Mouse (Mus musculus): ENCODE data around the gene Zc3h7a.
"Not testable (repeated sequence)": the region's sequence is repeated elsewhere in the genome, so short reads cannot be mapped to it uniquely, and the experiment has no call there.

Zc3h7a gene

DNA sequence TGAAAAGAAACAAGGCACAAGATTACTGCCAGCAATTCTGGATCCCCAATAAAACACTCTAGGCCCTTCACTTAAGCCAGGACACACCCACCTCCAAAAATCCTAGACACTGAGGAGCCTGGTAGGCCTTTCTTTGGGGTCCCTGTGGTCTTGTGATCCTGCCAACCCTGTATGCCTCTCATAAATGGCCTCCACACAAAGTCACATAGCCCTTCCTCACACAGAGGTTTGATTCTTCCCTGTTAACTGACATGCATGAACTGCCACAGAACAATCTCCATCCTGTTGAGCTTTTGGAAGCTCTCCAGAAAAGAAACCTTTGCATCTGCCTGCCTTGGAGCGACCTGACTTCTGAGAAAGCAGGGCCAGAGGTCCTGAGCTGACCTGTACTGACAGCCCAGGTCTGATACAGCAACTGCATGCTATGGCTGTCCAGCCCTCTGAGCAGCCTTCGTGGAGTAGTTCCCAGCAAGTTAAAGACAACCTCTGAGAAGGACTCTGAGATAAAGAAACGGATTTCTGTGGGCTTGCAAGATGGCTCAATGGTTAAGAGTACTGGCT is 11.4 kb downstream of the Zc3h7a start:
- in situ Hi-C loops (cut with MboI; ENCODE audit: low pct_unique_long_range_greater_than_20kb in 1 of 2, low sequenced_read_pairs in 2 of 2, unreplicated experiment in 1 of 2): no loop called here

DNA sequence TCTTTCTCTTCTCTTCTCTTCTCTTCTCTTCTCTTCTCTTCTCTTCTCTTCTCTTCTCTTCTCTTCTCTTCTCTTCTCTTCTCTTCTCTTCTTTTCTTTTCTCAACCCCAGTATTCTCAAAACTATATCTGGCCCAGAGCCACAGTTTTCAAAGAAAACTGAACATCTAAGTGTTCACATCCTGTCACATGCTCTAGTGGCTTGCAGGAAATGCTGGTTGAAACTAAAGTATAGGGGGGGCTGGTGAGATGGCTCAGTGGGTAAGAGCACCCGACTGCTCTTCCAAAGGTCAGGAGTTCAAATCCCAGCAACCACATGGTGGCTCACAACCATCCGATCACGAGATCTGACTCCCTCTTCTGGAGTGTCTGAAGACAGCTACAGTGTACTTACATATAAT is 18.5 kb downstream of the Zc3h7a start:
- in situ Hi-C loops (cut with MboI; ENCODE audit: low pct_unique_long_range_greater_than_20kb in 1 of 2, low sequenced_read_pairs in 2 of 2, unreplicated experiment in 1 of 2): not testable (repeated sequence)

DNA sequence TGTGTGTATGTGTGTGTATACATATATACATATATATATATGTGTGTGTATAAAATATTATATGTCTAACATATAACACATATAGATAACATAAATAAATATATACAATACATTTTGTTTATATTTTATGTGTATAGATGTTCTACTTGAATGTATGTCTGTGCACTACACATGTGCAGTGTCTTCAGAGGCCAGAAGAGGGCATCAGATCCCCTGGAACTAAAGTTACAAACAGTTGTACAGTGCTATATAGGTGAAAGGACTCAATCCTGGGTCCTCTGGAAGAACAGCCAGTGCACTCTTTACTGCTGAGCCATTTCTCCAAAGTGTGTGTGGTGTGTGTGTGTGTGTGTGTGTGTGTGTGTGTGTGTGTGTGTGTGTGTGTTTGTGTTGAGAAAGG is 21.7 kb downstream of the Zc3h7a start:
- in situ Hi-C loops (cut with MboI; ENCODE audit: low pct_unique_long_range_greater_than_20kb in 1 of 2, low sequenced_read_pairs in 2 of 2, unreplicated experiment in 1 of 2): no loop called here

DNA sequence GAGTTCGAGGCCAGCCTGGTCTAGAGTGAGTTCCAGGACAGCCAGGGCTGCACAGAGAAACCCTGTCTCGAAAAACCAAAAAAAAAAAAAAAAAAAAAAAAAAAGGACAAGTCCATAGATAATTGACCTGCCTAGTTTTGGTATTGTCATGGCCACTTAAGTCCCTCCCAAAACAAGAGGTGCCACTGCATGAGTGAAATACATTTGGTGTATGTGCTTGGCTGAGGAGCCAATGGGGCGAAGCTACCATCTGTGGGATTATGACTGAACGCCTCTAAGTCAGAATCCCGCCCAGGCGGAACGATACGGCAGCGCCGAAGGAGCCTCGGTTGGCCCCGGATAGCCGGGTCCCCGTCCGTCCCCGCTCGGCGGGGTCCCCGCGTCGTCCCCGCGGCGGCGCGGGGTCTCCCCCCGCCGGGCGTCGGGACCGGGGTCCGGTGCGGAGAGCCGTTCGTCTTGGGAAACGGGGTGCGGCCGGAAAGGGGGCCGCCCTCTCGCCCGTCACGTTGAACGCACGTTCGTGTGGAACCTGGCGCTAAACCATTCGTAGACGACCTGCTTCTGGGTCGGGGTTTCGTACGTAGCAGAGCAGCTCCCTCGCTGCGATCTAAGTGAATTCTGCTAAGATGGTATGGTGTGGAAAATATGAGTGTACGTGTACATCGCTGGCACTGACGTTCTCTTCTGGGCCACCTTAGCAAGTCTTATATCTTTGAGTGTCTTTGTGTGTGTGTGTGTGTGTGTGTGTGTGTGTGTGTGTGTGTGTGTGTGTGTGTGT is 32.3 kb downstream of the Zc3h7a start:
- in situ Hi-C loops (cut with MboI; ENCODE audit: low pct_unique_long_range_greater_than_20kb in 1 of 2, low sequenced_read_pairs in 2 of 2, unreplicated experiment in 1 of 2): not testable (repeated sequence)

DNA sequence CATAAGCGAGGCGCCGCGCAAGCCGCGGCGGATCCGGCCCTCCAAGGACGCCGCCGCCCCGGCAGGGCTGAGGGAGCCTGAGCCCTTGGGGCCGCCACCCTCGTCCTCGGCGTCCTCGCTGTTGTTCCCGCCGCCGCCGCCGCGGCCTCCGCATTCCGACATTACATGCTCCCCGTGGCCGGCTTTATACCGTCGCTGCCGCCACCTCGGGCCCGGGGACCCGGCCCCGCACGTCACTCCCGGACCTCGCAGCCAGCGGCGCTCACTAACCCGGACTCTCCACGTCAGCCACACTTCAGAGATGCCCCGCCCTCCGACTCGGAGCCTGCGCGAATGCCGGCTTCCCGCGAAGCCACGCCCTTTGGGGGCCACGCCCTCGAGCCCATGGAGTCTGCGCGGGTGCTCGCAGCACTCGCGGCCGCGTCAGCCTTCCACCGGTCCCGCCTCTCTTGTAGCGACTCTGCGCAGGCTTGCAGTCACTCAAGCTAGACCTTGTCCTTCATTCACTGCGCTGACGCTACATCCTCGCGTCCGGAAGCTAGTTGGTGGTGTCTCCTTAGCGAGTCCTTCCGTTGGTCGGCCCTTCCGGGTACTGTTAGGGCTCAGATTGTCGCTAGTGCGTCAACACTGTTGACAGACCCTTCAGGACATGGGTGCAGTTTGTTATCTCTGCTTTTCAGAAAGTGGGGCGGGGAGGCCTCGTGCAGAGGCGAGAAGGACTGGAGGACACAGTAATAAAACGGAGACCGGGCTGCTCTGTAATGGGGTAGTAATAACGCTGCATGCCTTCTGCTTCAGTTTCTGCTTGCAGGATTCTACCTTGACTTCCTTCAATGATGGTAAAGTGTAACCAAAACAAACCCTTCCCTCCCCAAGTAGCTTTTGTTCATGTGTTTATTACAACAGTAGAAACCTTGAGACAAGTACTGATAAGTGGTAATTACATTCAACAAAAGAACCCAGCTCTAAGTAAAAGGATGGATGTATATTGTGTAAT is 41.5 kb downstream of the Zc3h7a start, which contains the start of gene Txndc11:
Gene Txndc11, minus strand, starts transcription at position 303 of the 997 bp plus-strand sequence.
- in situ Hi-C loops (cut with MboI; ENCODE audit: low pct_unique_long_range_greater_than_20kb in 1 of 2, low sequenced_read_pairs in 2 of 2, unreplicated experiment in 1 of 2): no loop called here

DNA sequence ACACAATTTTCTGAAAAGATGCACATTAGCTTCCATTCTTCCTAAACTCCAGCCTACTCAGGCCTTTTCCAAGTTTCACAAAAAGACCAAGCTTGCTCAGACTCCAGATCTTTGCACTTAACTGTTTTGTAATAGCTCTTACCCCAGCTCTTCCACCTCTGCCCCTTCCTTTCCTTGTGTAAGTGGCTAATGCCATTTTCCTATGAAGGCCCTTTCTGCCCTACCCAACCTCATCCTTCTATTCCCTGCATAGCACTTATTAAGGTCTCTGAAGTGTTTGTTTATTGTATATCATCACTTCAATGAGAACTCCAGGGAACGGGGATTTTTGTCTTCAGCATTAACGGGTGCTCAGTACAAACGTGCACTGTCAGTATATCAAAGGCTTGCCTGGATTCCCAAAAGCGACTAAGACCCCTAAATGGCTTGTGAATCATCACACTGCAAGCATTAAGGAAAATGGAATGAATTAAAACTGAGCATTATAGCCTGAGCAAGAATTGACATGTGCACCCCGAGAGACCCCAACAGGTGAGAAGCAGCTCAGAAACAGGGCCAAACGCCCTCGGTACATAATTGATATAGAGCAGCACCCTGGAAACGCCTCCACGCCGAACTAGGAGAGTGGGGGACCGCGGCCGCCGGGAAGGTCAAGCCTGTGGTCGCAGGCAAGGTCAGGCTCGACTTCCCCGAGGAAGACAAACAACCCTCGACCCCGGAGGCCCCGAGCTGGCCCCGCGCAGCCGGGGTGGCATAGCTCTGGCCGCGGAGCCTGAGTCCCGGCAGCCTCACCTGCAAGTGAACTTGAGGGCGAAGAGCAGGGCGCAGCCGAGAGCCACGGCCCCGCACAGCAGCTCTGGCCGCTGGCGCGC is 42.5 kb downstream of the Zc3h7a start:
- in situ Hi-C loops (cut with MboI; ENCODE audit: low pct_unique_long_range_greater_than_20kb in 1 of 2, low sequenced_read_pairs in 2 of 2, unreplicated experiment in 1 of 2): no loop called here

DNA sequence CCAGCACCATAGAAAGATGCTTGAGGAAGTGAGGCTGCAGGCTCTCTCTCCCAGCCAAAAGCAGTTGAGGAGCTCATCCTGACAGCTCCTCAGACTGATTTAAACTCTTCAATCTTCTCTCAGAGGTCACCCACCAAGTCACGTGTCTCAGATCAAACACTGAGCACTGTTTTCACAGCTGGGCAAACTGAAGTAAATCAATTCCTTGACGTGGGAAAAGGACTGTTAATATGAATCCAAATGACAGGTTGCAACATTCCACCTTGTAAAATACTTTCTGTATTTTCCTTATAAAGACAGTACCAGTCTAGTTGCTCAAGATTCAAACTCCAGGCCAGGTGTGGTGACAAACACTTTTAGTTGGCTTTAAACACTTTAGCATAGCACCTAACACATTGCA is 43.4 kb downstream of the Zc3h7a start:
- in situ Hi-C loops (cut with MboI; ENCODE audit: low pct_unique_long_range_greater_than_20kb in 1 of 2, low sequenced_read_pairs in 2 of 2, unreplicated experiment in 1 of 2): no loop called here

DNA sequence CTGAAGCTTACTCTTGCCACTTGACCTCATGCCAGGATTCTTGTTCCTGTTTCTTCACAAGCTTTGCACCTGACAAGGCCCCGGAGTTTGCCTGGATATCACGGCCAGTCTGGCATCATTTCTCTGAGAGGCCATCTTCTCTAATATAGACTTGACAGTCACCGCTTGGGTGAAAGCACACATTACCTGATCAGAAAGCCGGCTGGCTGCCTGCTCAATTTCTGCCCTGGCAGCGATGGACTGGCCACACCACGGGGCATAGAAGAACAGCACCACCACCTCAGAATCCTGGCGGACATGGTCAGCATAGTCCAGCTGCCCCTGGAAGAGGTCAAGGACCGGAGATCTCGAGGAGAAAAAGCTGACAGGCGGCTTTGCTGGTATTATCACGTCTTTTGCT is 47.9 kb downstream of the Zc3h7a start:
- in situ Hi-C loops (cut with MboI; ENCODE audit: low pct_unique_long_range_greater_than_20kb in 1 of 2, low sequenced_read_pairs in 2 of 2, unreplicated experiment in 1 of 2): no loop called here

DNA sequence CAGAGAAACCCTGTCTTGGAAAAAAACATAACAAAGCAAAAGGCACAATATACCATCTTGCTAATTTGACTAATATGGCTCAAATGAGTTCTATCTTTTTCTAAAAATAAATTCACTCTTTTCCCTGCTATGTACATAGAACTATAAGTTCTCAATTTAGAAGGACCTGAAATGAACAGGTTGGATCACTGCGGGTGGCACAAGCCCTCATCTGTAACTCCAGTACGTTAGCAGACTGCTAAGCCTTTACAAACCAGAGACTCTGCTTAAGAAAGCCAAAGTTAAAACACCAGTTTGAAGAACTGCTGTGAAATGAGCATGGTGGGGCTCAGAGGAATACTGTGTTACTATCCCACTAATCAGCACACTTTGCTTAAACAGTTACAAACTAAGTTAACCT is 50.8 kb downstream of the Zc3h7a start:
- in situ Hi-C loops (cut with MboI; ENCODE audit: low pct_unique_long_range_greater_than_20kb in 1 of 2, low sequenced_read_pairs in 2 of 2, unreplicated experiment in 1 of 2): no loop called here

DNA sequence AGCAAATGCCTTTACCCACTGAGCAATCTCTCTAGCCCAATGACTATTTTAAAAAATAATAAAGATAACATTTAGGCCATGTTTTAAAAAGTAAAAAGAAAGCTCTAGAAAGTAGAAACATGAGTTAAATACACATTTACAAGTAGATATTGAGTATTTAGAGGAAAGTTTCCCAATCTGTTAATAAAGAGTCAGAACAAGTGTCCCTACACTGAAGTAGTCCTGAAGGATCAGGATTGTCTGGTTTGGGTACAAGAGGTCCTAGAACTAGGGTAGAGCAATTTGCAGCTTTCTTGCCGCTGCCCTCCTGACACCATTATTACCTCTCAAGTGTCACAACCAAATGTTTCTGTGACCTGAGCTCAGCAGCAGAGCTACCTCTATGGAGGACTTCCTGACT is 52.1 kb downstream of the Zc3h7a start:
- in situ Hi-C loops (cut with MboI; ENCODE audit: low pct_unique_long_range_greater_than_20kb in 1 of 2, low sequenced_read_pairs in 2 of 2, unreplicated experiment in 1 of 2): no loop called here

DNA sequence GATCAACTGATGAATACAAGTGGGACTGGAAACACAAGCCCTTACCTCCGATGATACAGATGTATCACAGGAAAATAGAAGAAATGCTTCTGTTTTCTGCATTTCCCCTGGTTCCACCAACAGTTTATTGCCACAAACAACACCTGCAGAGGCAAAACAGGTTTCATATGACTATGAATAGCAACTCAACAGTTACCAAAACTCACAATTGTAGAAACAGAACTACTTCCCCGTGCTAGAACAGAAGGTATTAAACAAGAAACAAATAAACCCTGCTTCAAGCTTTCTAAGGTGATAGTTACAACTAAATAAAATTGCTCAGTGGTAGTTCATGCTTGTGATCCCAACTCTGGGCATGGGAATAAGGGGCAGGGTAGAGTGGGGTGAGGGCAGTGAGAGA is 53.6 kb downstream of the Zc3h7a start:
- in situ Hi-C loops (cut with MboI; ENCODE audit: low pct_unique_long_range_greater_than_20kb in 1 of 2, low sequenced_read_pairs in 2 of 2, unreplicated experiment in 1 of 2): no loop called here

DNA sequence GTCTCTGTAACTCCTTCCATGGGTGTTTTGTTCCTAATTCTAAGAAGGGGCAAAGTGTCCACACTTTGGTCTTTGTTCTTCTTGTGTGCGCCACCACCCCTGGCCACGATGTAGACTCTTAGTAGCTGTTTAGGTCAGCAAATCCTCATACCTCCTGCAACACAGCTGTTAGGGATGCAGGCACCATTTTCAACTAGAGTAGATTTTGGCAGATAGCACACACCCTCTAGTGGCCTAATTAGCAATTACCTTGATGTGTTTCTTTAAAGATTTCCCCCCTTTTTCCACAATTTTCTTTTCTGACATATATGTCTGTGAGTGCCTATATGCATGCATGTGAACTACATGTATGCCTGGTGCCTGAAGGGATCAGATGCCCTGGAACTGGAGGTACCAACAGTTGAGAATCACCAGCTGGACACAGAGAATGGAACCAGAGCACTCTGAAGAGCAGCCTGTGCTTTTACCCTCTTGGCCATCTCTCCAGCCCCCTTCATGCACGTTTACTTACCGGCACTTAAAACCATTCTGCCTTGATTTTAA is 66.9 kb downstream of the Zc3h7a start:
- in situ Hi-C loops (cut with MboI; ENCODE audit: low pct_unique_long_range_greater_than_20kb in 1 of 2, low sequenced_read_pairs in 2 of 2, unreplicated experiment in 1 of 2): no loop called here

DNA sequence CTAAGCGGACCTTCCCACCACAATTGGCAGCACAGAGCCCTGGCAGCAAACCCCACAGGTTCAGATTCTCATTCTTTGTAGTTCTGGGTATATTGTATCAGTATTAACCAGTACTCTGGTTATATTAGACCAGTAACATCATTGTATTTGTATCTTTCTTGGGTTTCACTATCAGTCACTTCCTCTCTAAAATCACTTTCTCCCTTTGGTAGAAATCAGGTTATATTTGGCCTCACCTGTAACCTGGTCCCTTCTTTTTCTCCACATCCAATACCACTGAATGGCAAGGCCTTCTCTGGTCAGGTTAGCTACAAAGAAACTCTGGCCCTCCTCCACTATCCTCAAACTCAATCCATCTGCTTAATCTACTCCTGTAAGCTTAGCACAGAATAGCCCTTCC is 71.3 kb downstream of the Zc3h7a start:
- in situ Hi-C loops (cut with MboI; ENCODE audit: low pct_unique_long_range_greater_than_20kb in 1 of 2, low sequenced_read_pairs in 2 of 2, unreplicated experiment in 1 of 2): no loop called here

DNA sequence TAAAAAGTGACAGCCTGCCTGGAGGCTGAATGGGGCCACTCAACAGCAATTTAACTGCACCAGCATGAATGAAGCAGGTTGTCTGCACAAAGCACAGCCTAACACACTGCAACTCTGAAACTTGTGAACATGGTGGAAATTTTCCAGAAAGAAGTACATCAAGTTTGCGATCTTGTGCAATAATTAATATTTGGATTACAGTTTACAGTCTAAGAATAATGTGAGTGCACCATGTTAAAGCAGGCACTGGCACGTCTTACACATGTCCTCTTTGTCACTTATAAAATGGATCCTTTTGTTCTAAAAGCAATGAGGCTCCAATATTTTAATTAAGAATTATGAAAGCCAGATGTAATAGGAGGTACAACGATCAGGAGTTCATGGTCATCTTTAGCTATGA is 78.9 kb downstream of the Zc3h7a start:
- in situ Hi-C loops (cut with MboI; ENCODE audit: low pct_unique_long_range_greater_than_20kb in 1 of 2, low sequenced_read_pairs in 2 of 2, unreplicated experiment in 1 of 2): no loop called here

DNA sequence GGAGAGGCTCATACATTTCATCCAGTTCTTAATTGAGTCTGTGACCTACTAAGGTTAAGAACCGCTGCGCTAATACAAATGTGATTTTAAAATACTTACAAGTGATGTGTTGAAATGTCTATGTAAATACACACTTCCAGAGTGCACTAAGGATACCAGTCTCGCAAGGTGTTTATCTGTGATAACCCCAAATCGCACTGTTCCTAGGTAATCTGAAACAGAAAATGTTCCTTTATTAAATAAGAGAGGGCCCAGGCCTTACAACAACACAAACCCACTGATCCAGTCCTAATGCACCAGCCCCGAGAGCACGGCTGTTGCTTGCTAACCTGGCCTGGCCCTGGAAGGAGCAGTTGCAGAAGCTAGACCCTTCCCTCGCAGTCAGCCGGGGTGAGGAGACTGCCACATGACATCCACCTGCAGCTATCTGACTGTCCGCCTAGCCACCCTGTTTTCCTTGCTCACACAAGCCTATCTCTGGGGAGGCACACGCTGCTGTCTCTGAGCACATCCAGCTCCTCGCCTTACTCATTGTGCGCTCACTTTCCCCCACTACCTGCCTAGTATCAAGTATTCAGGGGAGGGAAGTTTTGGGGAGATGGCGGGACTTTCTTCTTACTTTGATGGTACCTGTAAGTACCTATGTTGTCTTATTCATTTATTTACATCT is 82.3 kb downstream of the Zc3h7a start:
- in situ Hi-C loops (cut with MboI; ENCODE audit: low pct_unique_long_range_greater_than_20kb in 1 of 2, low sequenced_read_pairs in 2 of 2, unreplicated experiment in 1 of 2): no loop called here

DNA sequence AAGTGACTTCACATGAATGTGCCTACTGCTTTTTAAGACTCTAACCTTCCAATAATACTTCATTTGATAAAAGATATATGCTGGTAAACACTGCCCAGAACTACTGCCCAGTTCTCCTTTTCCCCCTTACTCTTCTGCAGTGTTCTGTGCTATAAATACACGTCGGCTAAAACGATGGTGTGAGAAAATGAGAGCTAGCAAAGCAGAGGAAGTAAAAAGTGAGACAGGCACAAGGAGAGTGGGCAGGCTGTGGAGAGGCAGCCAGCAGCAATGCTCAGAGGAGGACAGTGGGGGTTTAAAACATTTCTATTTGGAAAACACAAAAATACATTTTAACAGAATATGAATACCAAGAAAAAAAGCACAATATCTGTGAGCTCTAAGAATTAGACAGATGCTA is 83.7 kb downstream of the Zc3h7a start:
- in situ Hi-C loops (cut with MboI; ENCODE audit: low pct_unique_long_range_greater_than_20kb in 1 of 2, low sequenced_read_pairs in 2 of 2, unreplicated experiment in 1 of 2): no loop called here

DNA sequence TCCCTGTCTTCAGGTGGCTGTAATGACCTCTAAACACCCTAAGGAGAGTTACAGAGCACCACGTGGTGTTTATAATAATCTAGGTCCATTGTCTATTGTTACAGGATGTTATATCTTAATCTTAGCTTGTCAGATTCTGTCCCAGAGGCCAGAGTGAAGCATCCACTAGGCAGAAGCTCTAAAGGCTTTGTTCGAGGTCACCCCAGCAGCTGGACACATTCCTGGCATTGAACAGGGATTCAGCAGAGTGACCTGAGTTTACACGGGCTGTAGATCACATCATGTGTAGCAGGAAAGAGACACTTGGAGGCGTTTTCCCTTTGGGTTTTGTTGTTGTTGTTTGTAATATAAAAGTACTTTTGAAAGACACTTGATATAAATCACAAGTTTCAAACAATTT is 84.1 kb downstream of the Zc3h7a start:
- in situ Hi-C loops (cut with MboI; ENCODE audit: low pct_unique_long_range_greater_than_20kb in 1 of 2, low sequenced_read_pairs in 2 of 2, unreplicated experiment in 1 of 2): no loop called here

All from mouse embryonic stem cell (cell line).